Mouse (Mus musculus): Measurements from ENCODE around the gene Mmp15.

The Mmp15 gene

GRCm38 (mm10) chr8:95352151-95352870 lies at the start of gene Mmp15:
Gene Mmp15 (plus strand): TSS chr8:95352268.
- DNase-seq (ENCODE audit: low spot score in 2 of 2): no peak

GRCm38 (mm10) chr8:95302410-95302809 lies 49.7 kb upstream of the Mmp15 start:
- DNase-seq (ENCODE audit: low spot score in 2 of 2): no peak

GRCm38 (mm10) chr8:95305526-95305925 lies 46.5 kb upstream of the Mmp15 start:
- DNase-seq (ENCODE audit: low spot score in 2 of 2): no peak

GRCm38 (mm10) chr8:95306431-95306830 lies 45.6 kb upstream of the Mmp15 start, which contains the start of gene Cngb1:
Gene Cngb1 (minus strand): TSS chr8:95306585.
- DNase-seq (ENCODE audit: low spot score in 2 of 2): no peak

- no peak for DNase-seq (ENCODE audit: low spot score in 2 of 2)
Measured at GRCm38 (mm10) chr8:95310342-95310970, 41.6 kb upstream of the Mmp15 start, which contains the start of gene Tepp. Gene Tepp (plus strand): TSS chr8:95310566.

- no peak for DNase-seq (ENCODE audit: low spot score in 2 of 2)
Measured at GRCm38 (mm10) chr8:95312836-95313235, 39.2 kb upstream of the Mmp15 start.

GRCm38 (mm10) chr8:95313857-95314256 lies 38.2 kb upstream of the Mmp15 start:
- no peak for DNase-seq (ENCODE audit: low spot score in 2 of 2)

GRCm38 (mm10) chr8:95314707-95315106 lies 37.4 kb upstream of the Mmp15 start:
- DNase-seq (ENCODE audit: low spot score in 2 of 2): no peak

- DNase-seq (ENCODE audit: low spot score in 2 of 2): no peak
Measured at GRCm38 (mm10) chr8:95315350-95315749, 36.7 kb upstream of the Mmp15 start.

GRCm38 (mm10) chr8:95320224-95321139 lies 31.6 kb upstream of the Mmp15 start:
- DNase-seq (ENCODE audit: low spot score in 2 of 2): peak; percentile 69 to 71

GRCm38 (mm10) chr8:95323201-95323600 lies 28.9 kb upstream of the Mmp15 start:
- DNase-seq (ENCODE audit: low spot score in 2 of 2): no peak

- no peak for DNase-seq (ENCODE audit: low spot score in 2 of 2)
Measured at GRCm38 (mm10) chr8:95324646-95325045, 27.4 kb upstream of the Mmp15 start.

- no peak for DNase-seq (ENCODE audit: low spot score in 2 of 2)
Measured at GRCm38 (mm10) chr8:95326822-95327221, 25.2 kb upstream of the Mmp15 start.

- DNase-seq (ENCODE audit: low spot score in 2 of 2): no peak
Measured at GRCm38 (mm10) chr8:95327866-95328465, 24.1 kb upstream of the Mmp15 start.

- no peak for DNase-seq (ENCODE audit: low spot score in 2 of 2)
Measured at GRCm38 (mm10) chr8:95330367-95330766, 21.7 kb upstream of the Mmp15 start.

GRCm38 (mm10) chr8:95331156-95331719 lies 20.8 kb upstream of the Mmp15 start:
- no peak for DNase-seq (ENCODE audit: low spot score in 2 of 2)

- peak; percentile 92 to 93 for DNase-seq (ENCODE audit: low spot score in 2 of 2)
Measured at GRCm38 (mm10) chr8:95331720-95332436, 20.2 kb upstream of the Mmp15 start, which contains the start of the genes Zfp319 and Usb1. Gene Zfp319 (minus strand): TSS chr8:95331950. Gene Usb1 (plus strand): TSS chr8:95332284.

- DNase-seq (ENCODE audit: low spot score in 2 of 2): no peak
Measured at GRCm38 (mm10) chr8:95332437-95333199, 19.4 kb upstream of the Mmp15 start.

GRCm38 (mm10) chr8:95335706-95336105 lies 16.4 kb upstream of the Mmp15 start:
- no peak for DNase-seq (ENCODE audit: low spot score in 2 of 2)

GRCm38 (mm10) chr8:95336363-95336762 lies 15.7 kb upstream of the Mmp15 start:
- no peak for DNase-seq (ENCODE audit: low spot score in 2 of 2)

Measured in spleen, postnatal 36 days (tissue).